Mouse (Mus musculus): Measurements from ENCODE around the gene Selenop. TPM values are rescaled to one million over a fixed set of nuclear protein-coding genes. Genes with fewer than 3 reads are reported as not detected.

The Selenop gene
- polyA plus RNA-seq, 1 experiment from 2014 or later = 15,839 TPM

DNA sequence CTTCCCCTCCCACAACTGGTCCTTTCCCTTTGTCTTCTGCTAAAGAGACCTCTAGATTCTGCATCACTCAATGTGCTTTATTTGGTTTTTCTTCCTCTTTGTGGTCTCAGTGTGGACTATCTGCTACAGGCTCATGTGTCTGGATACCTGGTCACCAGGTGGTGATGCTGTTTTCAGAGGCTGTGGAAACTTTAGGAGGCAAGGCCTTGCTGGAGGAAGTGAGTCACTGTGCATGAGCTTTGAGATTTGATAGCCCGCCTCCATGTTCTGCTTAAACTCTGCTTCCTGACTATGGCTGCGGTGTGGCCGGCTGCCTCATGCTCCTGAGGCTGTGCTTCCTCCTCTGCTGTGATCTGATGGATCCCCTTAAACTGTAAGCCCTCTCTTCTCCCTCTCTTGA lies 22.1 kb downstream of the Selenop start:
- 100% methylated on average over 3 of the region's 3 CpGs for WGBS (ENCODE audit: missing documents)
- no peaks in the 10 kb centered on the region for H3K36me3 ChIP-seq (ENCODE audit: inconsistent target)
- no peak overlapping the region for H3K27ac ChIP-seq
- no peak overlapping the region for H3K4me3 ChIP-seq (ENCODE audit: inconsistent target)
- H3K79me2 ChIP-seq (ENCODE audit: inconsistent target) = no peaks in the 10 kb centered on the region

DNA sequence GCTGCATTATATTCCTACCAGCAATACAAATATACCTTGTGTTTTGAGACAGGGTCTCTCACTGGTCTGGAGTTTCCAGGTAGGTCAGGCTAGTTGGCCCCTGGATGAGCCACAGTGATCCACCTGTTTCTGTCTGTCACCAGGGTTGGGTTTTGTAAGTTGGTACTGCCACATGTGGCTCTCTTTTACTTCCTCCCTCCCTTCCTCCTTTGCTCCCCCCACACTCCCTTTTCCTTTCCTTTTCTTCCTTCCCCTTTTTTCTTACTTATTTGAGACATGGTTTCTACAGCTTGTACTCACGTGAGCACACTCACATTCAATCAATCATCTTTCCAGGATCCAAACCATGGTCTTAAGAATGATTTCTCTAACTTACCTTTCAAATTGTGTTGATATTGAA lies 25.1 kb downstream of the Selenop start:
- Histone ChIP-seq H3K79me2 (ENCODE audit: inconsistent target) (no peaks in the 10 kb centered on the region), H3K27ac (no peak overlapping the region), H3K4me3 (ENCODE audit: inconsistent target) (no peak overlapping the region), H3K36me3 (ENCODE audit: inconsistent target) (no peaks in the 10 kb centered on the region)
- 0% methylated on average over 1 of the region's 1 CpGs for WGBS (ENCODE audit: missing documents)

DNA sequence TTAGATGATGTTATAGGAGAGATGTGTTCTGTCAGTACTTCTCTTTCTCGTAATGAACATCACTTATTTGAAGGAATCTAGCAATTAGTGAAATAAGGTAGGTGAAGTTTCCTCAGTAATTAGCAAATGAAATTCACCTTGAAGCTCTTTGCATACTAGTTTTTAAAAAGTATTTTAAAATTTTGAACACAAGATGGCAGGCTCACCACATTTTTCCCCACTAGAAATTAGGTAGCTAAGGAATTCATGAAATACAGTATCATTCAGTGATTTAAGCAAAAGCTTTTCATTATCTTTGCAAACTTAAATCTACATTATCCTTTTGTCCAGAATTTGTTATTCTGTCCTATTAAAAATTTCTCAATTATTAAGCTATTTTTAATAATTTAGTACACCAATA lies 27.6 kb downstream of the Selenop start:
- Histone ChIP-seq H3K79me2 (ENCODE audit: inconsistent target) (no peaks in the 10 kb centered on the region), H3K36me3 (ENCODE audit: inconsistent target) (no peaks in the 10 kb centered on the region), H3K27ac (no peak overlapping the region), H3K4me3 (ENCODE audit: inconsistent target) (no peak overlapping the region)
- 75% methylated on average over 1 of the region's 1 CpGs for WGBS (ENCODE audit: missing documents)

DNA sequence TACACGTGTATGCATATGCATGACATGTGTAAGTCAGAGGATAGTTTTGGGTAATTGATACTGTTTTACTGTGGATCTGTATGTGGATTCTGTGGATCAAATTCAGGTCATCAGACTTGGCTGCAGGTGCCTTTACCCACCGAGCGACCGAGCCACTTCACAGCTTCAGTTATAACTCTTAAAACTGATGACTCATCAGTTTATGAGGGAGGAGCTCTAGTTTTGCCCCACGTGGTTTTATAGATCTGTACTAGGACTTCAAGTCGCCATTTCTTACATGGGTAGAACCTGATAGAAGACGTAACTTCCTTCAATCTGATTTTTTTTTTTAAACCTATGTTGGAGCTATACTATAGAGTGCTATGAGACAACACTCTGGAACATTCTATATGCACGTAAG lies 29.3 kb downstream of the Selenop start:
- no peak overlapping the region for H3K4me3 ChIP-seq (ENCODE audit: inconsistent target)
- WGBS (ENCODE audit: missing documents) = 70% methylated on average over 8 of the region's 8 CpGs
- H3K79me2 ChIP-seq (ENCODE audit: inconsistent target) = no peaks in the 10 kb centered on the region
- no peak overlapping the region for H3K27ac ChIP-seq
- no peaks in the 10 kb centered on the region for H3K36me3 ChIP-seq (ENCODE audit: inconsistent target)

DNA sequence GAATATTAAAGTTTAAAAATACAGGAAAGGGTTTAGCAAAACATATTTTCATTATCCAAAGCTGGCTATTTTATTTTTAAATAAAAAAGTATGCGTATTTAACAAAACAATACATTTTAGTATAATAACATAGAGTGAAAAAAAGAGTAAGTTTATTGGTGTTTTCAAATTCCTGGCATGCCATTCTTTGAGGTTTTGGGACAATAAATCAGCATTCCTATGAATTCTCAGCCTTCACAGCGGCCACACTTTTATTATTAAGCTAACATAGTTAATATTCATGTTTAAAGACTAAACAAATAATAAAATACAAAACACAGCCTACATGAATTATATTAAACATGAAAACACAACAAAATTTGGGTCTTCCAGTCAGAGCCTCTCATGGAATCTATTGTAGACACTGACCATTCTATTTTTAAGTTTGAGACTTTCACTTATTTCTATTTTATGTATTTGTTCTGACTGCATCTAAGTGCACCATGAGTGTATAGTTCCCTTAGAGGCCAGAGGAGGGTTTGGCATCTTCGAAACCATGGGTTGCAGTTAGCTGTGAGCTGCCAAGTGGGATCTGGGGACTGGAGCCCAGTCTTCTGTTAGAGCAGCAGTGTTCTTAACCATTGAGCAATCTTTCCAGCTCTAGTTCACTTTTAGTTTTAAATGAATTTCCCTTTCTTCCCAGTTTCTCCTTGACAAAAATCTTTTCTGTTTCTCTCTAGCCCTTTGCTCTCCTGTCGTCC lies 32.2 kb downstream of the Selenop start:
- 93% methylated on average over 4 of the region's 4 CpGs for WGBS (ENCODE audit: missing documents)
- H3K4me3 ChIP-seq (ENCODE audit: inconsistent target) = no peak overlapping the region
- no peaks in the 10 kb centered on the region for H3K79me2 ChIP-seq (ENCODE audit: inconsistent target)
- no peak overlapping the region for H3K27ac ChIP-seq
- no peaks in the 10 kb centered on the region for H3K36me3 ChIP-seq (ENCODE audit: inconsistent target)

DNA sequence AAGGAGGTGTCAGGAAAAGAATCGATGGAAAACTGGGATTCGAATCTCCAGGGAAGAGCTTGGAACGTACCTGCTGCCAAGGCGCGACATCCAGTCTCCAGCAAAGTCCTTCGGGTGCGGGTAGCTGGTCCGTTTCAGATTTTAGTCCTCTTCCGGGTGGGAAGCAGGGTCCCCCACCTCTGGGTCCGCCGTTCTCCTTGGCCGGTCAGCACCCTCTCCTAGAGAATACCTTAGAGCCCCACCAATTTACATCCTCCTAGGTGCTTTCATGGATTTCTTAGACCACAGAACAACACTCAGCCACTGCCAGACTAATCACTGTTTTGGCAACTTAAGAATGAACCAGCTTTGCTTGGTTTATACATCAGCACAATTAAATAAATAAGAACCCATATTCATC lies 35.1 kb downstream of the Selenop start, which contains the start of gene Ccdc152:
Gene Ccdc152, minus strand, starts transcription at position 101 of the 400 bp plus-strand sequence.
- Histone ChIP-seq H3K36me3 (ENCODE audit: inconsistent target) (no peaks in the 10 kb centered on the region), H3K27ac (no peak within 1 kb of the TSS), H3K4me3 (ENCODE audit: inconsistent target) (no peak within 1 kb of the TSS), H3K79me2 (ENCODE audit: inconsistent target) (no peaks in the 10 kb centered on the region)
- 96% methylated on average over 9 of the region's 12 CpGs for whole genome bisulfite sequencing (ENCODE audit: missing documents)

DNA sequence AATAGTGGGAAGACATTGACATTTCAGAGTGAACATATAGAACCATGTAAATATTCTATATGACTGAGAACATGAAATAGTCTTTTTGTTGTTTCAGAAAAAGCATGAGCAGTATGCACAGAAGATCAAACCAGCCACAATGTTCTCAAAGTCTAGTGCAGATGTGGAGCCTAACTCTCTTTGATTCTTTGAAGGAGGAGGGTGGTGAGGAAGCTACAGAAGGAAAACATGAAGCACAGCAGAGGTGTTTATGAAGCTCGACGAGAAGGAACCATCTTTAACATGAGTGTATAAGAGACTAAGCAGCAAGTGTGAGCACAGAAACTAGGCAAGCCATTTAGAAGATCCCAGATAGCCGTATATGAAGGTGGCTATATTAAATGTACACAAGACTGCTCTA lies 41.5 kb downstream of the Selenop start:
- 87% methylated on average over 3 of the region's 3 CpGs for WGBS (ENCODE audit: missing documents)

DNA sequence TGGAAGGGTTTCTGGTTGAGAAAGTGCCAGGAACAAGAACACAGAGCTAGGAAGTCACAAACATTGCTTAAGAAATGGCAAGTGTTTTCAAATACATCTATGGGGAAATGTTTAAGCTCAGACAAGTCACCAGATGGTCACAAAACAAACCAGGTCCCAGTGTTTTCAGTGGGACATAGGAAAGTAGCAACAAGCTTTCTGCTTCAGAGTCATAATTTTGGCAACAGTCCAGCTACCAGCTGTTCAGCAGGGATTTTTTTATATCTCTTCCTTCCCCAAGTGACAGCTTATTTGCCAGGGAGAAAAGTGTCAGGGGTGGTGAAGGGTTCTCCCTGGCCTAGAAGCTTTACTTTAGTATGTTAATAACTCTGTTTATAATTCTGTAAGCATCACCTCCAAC lies 44.6 kb downstream of the Selenop start:
- Histone ChIP-seq H3K36me3 (ENCODE audit: inconsistent target) (no peaks in the 10 kb centered on the region), H3K27ac (no peak overlapping the region), H3K79me2 (ENCODE audit: inconsistent target) (no peaks in the 10 kb centered on the region), H3K4me3 (ENCODE audit: inconsistent target) (no peak overlapping the region)

More for the DNA sequence above, 41.5 kb downstream of the Selenop start:
- Histone ChIP-seq H3K27ac (no peak overlapping the region), H3K4me3 (ENCODE audit: inconsistent target) (no peak overlapping the region), H3K79me2 (ENCODE audit: inconsistent target) (no peaks in the 10 kb centered on the region), H3K36me3 (ENCODE audit: inconsistent target) (no peaks in the 10 kb centered on the region)

DNA sequence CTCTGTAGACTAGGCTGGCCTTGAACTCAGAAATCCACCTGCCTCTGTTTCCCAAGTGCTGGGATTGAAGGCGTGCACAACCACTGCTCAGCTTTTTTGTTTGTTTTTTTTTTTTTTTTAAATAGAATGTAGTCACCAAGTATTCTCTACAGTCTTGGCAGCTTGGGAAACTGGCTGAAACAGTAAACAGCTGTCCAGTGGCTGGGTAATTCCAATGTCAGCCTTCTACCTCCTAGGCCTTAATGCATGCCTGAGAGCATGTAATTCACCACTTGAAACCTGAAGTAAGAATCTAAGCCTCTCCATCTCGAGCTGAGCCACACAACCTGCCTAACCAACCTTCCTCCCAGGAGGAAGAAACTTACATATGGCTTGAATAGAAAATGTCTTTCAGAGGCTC lies 48.3 kb downstream of the Selenop start:
- 95% methylated on average over 2 of the region's 2 CpGs for WGBS (ENCODE audit: missing documents)
- Histone ChIP-seq H3K79me2 (ENCODE audit: inconsistent target) (no peaks in the 10 kb centered on the region), H3K4me3 (ENCODE audit: inconsistent target) (no peak overlapping the region), H3K36me3 (ENCODE audit: inconsistent target) (no peaks in the 10 kb centered on the region), H3K27ac (no peak overlapping the region)

DNA sequence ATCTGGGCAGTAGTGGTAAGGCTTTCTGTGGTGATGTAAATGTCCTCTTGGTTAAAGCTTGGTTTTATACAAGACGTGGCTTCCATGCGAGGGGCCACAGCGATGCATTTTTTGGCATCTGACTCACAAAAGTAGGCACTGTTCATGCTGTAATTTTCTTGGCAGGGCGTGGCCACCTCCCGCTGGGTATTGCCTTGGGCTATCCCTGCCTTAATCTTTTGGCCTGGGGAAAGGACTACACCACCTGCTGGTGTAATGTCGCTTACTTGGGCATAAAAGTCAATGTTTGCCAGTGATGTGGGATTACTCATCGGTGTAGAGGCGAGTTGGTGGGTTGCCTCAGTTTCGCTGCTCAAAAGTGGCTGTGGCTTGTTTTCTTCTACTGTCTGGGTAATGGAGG lies 51.6 kb downstream of the Selenop start:
- 96% methylated on average over 9 of the region's 9 CpGs for WGBS (ENCODE audit: missing documents)
- H3K36me3 ChIP-seq (ENCODE audit: inconsistent target) = no peaks in the 10 kb centered on the region
- H3K27ac ChIP-seq = no peak overlapping the region
- H3K79me2 ChIP-seq (ENCODE audit: inconsistent target) = no peaks in the 10 kb centered on the region
- no peak overlapping the region for H3K4me3 ChIP-seq (ENCODE audit: inconsistent target)

DNA sequence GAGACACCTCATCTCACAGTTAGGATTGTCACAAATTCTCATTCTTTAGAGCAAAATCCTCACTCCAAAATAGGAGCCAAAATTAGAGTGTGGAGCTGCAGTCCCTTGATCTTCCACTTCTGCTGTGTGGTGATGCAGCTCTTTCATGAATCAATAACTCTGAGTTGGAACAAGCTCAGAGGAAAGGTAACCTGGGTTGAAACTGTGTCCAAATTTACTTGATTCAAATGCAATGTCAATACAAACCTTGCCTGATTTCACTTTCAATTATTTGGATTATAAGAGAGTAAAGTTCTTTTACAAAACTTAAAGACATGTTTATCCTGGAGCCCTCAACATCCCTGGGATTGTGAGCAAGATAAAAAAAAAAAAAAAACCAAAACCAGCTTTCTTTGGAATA lies 54.7 kb downstream of the Selenop start:
- Histone ChIP-seq H3K36me3 (ENCODE audit: inconsistent target) (no peaks in the 10 kb centered on the region), H3K27ac (no peak overlapping the region), H3K79me2 (ENCODE audit: inconsistent target) (no peaks in the 10 kb centered on the region), H3K4me3 (ENCODE audit: inconsistent target) (no peak overlapping the region)

Other genes with a start within 250 kb of the Selenop start
- 1.4 to 22.5 TPM in 2 of 3 replicates, not detected in the other for gene Ccdc152, start 35.0 kb downstream of the Selenop start, polyA plus RNA-seq (2018)

Data from macrophage (primary cell).